Mouse (Mus musculus): ENCODE data around the gene Slco4a1. TPM values are rescaled to one million over a fixed set of nuclear protein-coding genes. Genes with fewer than 3 reads are reported as not detected.
A peak's percentile ranks its signal among the peaks of the same experiment; 100 is the strongest.

Gene Slco4a1
- total RNA-seq, 1 experiment from 2014 or later: 5.9 TPM

DNA sequence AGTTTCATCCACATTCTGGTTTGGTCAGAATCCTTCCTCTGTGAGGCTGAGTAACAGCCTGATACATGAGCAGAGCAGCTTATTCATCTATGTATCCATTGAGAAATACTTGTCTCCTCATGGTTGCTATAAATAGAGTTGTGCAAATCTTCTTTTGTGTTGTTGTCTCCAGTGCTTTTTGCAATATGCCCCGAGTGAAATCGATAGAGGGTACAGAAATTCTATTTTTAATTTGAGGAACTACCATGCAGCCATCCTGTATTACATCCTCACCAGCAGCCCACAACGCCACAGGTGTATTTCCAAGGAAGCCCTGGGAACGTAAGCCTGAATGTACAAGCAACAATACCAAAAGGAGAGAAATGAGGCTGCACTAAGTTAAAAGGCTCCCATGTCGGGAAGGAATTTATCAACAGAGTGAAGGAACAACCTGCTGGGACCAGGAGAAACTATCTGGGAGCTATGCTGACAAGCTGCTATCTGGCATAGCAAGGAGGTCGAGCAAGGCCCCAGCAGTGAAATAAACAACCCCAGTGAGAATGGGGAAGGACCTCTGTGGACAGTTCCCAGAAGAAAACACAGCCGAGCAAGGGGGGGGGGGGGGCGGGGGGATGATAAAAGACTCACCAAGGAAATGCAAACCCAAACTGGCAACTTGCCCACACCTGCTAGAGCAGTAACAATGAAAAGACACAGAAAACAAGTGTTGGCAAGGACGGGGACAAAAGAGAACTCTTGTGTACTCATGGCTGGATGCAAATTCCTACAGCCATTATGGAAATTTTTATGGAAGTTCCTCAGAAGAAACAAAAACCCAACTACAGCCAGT lies 10.9 kb upstream of the Slco4a1 start:
- peak; percentile 35 for ATAC-seq (replicated peaks; ENCODE audit: low read depth, poor library complexity, severe bottlenecking)

DNA sequence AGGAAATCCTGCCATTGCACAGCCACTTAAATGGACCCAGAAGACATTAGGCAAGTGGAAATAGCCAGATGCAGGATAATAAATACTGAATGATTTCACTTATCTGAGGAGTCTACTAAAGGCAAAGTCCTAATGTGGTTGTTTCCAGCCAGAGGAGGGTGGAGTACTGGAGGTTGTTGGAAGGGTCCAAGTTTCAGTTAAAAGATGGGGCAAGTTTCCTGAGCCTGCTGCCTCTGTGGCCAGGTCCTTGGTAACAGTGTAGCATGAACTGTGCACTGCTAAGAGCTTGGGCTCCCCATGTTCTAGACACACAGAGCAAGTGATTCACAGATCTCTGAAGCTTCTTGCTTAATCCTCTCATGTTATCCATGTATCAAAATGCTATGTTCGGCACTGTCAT lies 10.1 kb upstream of the Slco4a1 start:
- no peak for ATAC-seq (replicated peaks; ENCODE audit: low read depth, poor library complexity, severe bottlenecking)

DNA sequence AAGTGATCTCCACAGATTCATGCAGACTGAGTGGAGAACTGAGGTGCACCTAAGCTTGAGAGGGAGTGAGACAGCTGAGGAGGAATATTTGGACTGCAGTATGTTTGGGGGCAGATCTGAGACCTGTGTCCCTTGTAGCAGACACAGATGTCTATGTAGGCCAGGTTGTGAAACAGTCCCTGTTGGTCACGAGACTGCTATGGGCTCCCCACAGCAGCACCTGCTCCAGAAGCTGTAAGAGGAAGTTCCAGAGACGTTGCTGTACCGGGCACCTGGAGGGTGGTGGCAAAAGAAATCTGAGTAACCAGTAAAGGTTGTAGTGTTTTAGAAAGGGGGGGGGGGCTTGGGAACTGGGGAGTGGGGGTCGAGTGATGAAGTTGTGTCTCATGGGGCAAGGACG lies 7.0 kb upstream of the Slco4a1 start:
- peak; percentile 67 for ATAC-seq (replicated peaks; ENCODE audit: low read depth, poor library complexity, severe bottlenecking)

DNA sequence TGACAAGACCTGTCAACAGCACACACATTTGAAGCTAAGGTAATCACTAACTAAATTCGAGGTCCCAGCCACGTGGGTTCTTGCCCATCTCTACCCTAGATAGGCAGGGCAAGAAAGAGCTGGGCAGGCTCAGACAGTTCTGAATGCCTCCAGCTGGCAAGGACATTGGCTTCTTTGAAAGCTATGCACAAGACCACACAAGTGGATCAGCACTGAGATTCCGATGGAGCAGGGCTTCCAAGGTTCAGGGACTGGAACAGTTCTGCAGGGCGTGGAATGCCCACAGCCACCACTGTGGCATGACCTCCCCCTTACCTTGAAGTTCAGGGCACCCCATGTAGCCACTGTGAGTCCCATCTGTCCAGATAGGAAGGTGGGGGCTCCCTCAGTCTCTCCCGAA lies 5.5 kb upstream of the Slco4a1 start:
- no peak for ATAC-seq (replicated peaks; ENCODE audit: low read depth, poor library complexity, severe bottlenecking)

DNA sequence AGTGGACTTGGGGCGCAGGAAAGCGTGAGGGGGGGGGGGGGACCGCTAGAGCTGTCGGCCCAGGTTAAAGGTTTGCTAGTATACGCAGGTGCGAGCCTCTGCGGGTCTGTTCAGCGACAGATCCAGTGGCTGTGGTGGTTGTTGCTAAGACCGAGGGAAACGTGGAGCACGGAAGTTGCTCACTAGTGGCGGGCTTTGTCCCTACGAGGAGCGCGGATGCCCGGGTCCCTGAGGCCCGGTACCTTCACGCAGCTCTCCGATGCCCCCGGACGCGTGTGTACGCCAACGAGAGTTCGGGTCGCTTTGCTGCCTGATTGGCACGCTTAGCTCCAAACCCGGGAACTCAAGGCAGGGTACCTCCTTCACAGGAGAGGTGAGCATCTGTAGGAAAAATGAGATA lies 660 bp downstream of the Slco4a1 start:
- peak; percentile 21 for ATAC-seq (replicated peaks; ENCODE audit: low read depth, poor library complexity, severe bottlenecking)

DNA sequence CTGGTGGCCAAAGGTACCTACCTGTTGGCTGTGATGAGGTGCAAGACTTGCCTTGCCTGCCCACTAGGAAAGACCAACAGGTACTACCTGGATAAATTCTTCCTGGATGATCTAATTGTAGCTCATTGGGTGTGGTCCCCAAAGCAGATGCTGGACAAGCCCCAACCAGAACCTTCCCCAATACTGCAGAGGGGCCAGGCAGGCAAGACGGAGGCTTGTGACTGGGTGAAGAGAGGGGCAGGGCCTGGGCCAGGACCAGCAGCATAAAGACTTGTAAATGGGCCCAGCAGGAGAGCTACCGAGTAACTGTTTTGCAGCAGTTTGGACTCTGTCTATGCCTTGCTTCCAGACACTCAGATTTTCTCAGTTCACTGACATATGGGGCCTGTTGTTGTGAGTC lies 1.6 kb downstream of the Slco4a1 start:
- ATAC-seq (replicated peaks; ENCODE audit: low read depth, poor library complexity, severe bottlenecking): no peak

DNA sequence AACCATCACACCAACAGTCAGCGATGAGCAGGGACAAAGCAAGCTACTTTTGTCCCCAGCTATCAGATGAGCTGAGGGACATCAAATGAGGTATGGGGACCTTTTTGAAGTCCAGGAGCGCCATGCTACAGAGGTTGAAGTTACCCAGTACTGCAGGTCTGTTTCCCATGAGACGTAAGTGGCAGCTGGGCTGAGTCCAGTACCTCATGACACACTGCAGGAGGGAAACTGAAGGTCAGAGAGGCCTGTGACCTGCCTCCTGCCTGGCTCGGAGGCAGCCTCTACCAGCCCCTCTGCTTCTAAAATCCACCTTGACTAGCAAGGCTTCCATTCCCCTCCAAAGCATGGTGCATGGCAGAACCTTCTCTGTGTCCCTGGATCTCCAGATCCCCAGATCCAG lies 3.4 kb downstream of the Slco4a1 start:
- no peak for ATAC-seq (replicated peaks; ENCODE audit: low read depth, poor library complexity, severe bottlenecking)

DNA sequence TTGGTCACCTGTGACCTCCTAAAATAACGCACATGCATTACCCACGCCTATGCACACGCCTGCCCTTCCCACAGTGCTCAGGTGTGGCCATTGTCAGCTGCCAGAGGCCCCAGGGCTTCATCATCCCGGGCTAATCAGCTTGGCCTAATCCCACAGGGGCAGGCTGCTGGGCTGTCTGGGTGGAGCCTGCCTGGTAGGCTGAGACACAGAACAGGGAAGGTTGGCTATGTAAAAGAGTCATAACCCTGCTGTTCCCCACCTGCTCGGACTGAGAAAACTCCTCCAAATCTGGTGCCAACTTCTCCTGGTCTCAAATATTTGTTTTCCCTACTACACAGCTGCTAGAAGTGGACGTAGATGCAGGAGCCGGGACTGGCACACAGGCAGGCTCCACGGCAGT lies 4.8 kb downstream of the Slco4a1 start:
- ATAC-seq (replicated peaks; ENCODE audit: low read depth, poor library complexity, severe bottlenecking): no peak

DNA sequence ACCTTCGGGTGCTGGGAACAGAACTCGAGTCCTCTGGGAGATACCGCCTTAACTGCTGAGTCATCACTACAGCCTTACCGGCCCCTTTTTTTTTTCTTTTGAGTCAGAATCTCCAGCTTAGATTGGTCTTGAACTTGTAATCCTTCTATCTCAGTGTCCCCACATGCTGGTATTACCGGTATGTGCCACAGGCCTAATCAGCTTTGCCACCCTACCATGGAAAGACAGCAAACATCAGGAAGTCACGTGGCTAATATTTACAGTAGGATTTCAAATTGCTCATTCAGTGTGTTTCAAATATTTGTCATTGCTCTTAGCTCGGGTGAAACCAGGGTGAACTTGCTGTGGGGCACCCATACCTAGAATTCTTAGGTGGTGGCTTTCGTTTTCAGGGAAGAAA lies 6.5 kb downstream of the Slco4a1 start:
- no peak for ATAC-seq (replicated peaks; ENCODE audit: low read depth, poor library complexity, severe bottlenecking)

DNA sequence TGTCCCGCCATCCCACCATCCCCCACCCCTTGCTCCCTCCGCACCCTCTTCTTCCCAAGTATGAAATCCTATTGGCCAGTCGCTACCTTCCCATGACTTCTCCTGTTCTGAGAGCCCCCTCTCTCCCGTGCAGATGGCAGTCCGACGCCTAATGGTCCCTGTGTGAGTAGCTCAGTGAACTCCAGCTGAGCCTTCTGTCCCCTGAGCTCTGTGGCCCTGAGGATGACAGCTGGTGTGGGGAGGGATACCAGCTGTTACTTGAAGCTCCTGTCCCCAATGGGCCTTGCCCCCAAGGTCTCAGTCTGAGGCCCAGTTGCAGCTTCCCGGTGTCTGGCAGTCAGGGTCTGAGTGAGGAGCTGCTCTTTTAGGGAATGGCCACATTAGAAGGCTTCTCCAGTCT lies 10.5 kb downstream of the Slco4a1 start:
- ATAC-seq (replicated peaks; ENCODE audit: low read depth, poor library complexity, severe bottlenecking): no peak

DNA sequence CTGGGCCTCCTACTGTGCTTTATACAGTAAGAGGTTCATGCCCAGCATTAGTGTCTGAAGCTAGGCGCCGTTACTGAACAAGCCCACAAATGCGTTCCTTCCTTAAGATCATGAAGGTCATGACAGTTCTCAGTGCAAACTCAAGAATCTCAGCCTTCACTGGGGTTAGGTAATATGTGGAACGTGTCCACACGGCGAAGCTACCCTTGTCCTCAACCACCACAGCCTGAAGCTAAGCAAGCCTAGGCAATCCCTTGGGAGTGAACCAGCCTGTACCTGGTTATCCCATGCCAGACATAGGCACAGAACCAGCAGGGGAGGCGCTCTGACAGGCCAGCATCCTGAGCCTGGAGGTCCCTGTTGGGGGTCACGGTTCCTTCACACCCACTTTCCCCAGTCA lies 12.8 kb downstream of the Slco4a1 start:
- ATAC-seq (replicated peaks; ENCODE audit: low read depth, poor library complexity, severe bottlenecking): no peak

DNA sequence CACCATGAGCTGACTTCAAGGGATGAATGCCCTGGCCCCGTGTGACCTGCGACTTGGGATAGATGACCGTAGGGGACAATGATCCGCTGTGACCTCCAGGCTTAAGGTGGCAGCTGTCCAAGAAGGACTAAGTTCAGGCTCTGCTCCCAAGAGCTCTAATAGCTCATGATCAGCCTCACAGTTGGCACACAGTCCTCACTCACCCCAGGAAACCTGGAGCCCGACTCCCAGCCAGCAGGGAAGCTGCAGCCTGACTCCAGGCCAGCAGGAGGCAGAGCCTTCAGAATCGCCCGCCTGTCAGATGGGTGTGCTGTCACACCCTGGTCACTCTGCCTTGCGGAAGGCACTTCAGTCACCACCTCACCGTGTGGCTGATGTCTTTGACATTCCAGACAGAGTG lies 13.7 kb downstream of the Slco4a1 start:
- ATAC-seq (replicated peaks; ENCODE audit: low read depth, poor library complexity, severe bottlenecking): no peak

DNA sequence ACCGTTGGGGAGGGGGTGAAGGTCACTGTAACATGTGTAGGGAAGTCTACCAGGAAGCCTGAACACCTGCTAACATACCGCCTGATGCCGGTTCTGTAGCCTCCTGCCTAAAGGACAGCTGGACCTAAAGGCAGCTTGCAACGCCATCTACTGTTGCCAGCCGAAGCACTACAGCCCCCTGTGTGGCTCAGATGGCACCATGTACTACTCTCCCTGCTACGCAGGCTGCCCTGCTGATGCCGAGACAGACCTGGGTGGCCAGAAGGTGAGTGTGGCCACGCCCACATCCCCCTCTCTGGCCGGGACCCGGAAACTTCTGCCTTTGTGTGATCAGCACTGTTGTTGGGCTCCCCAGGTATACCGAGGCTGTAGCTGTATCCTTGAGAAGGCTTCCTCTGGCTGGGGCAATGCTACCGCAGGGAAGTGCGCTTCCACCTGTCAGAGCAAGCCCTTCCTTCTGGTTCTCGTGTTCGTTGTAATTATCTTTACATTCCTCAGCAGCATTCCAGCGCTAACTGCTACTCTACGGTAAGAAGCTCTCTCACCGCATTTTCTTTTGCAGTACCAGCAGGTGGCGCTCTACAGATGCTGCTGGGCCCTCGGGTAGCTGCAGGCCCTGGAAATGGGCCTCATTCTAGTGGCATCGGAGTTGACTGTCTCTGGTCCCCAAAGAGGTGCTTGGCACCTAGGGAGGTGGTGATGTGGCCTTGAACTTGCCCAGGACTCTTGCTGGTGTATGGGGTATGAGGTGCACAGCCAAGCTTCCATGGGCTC lies 16.4 kb downstream of the Slco4a1 start:
- ATAC-seq (replicated peaks; ENCODE audit: low read depth, poor library complexity, severe bottlenecking): peak; percentile 52

DNA sequence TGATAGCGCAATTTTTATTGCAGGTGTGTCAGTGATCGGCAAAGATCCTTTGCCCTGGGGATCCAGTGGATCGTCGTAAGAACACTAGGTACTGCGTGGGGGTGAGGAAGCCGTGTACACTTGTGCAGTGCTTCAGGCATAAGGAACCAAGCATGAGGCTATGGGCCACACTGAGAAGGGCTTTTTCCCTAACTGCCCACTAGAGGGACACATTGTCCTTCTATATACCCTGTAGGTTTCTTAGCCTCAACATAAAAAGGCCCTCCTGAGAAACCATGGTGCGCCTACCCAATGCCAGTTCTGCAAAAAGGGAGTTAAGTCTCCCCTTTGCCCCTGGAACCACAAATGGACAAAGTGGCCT lies 17.0 kb downstream of the Slco4a1 start:
- peak; percentile 91 for ATAC-seq (replicated peaks; ENCODE audit: low read depth, poor library complexity, severe bottlenecking)

DNA sequence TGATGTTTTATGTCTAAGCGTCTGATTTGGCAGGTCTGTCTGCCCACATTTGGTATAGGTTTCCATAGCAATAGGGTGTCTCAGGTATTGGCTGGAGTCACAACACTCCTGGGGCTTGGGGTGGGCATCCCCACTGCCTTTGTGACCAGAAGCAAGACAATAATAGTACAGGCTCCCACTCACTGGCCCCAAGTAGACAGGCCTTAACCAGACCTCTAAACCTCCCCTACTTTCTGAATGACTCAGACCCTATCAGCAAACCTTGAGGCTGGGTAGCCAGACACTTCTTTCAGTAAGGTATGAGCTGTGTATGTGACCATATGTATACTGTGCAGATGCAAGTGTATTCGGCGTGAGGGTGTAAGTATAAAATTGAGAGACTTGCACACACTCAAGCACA lies 18.8 kb downstream of the Slco4a1 start:
- ATAC-seq (replicated peaks; ENCODE audit: low read depth, poor library complexity, severe bottlenecking): no peak

DNA sequence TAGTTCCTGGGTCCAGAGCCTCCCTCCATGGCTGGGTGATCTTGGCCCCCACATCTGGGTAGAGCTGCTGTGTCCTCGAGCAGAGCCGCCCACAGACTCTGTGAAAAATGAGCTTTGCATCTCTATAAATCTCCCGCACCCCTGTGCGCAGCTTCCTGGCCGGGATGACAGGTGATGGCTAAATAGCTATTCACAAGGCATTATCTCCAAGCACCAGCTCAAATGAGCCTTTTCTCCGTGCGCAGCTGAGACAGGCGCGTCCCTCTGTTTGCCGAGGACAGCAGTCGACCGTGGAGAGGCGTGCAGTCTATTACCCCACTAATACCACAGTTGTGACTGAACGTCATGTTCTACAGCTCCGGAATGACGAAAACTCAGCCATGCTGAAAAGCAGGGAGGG lies 26.2 kb downstream of the Slco4a1 start:
- no peak for ATAC-seq (replicated peaks; ENCODE audit: low read depth, poor library complexity, severe bottlenecking)

DNA sequence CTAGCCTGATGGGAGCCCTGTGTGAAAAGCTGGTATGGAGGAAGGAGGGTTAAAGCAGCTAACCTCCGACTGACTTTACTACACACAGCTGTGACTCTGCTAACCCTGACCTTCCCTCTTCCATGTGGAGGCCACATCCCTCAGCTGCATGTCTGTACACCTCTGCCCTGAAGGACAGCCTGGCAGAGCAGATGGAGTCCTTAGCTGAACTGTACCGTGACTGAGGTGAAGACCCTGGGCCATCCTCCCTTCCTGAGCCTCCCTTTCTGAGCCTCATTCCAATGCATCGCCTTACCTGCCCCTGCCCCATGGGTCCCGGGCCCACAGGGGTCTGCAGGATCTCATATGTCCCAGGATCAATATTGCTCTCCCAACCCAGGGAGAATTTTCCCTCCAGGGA lies 28.8 kb downstream of the Slco4a1 start:
- ATAC-seq (replicated peaks; ENCODE audit: low read depth, poor library complexity, severe bottlenecking): no peak

DNA sequence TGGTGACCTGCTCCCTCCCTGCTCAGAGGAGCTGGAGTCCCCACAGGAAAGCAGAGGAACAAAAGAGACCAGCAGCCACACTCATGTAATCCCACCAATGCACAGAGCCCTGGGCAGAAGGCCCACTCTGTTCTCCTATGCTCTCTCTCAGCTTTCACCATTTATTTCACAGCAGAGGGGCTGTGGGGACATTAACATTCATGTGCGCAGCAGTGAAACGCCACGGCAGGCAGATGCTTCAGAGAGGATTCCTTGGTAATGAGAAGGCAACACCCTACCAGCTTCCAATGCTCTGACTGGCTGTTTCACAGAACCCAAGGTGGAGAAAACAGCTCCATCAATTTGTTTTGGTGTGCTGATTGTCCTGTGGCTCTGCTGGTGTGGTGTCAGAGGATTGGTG lies 29.3 kb downstream of the Slco4a1 start:
- no peak for ATAC-seq (replicated peaks; ENCODE audit: low read depth, poor library complexity, severe bottlenecking)

DNA sequence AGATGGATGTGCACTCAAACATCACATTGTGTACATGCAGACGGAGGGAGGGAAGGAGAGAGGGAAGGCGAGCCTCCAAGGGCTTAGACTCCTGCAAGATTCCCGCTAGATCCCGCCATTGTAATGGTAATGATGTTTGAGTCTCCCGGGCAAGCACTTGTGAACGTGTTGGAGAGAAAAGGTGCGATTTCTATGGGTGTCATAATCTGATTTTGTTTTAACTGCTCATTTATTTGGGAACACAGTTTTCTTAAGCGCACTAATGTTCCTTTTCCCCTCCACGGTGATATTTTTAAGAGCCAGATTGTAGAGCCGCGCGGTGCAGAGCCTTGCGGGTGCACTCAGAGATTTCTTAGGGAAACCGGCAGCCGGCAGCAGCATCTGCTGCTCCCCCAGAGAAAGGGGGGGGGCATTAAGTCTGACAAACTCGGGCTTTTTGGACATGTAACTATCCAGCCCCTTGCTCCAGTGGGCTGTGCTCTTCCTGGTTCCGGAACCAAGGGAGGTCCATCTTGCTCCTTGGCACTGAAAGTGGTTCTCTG lies 32.2 kb downstream of the Slco4a1 start:
- ATAC-seq (replicated peaks; ENCODE audit: low read depth, poor library complexity, severe bottlenecking): no peak

DNA sequence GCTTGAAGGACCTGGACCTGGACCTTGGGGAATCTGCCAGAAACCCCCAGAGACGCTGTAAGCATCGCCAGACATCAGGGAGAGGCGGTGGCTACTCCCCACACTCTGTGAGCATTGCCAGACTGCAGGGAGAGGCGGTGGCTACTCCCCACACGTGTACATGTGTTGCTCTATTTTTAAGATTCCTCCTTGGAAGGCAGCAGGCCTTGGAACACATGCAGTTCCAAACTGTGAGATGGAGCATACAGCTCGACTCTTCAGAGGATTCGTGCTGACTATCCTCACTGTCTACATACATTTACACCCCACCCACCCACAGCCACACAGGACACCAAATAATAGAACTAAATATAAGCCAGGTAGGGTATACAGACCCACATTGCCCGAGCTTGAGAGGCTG lies 39.9 kb downstream of the Slco4a1 start:
- ATAC-seq (replicated peaks; ENCODE audit: low read depth, poor library complexity, severe bottlenecking): no peak

DNA sequence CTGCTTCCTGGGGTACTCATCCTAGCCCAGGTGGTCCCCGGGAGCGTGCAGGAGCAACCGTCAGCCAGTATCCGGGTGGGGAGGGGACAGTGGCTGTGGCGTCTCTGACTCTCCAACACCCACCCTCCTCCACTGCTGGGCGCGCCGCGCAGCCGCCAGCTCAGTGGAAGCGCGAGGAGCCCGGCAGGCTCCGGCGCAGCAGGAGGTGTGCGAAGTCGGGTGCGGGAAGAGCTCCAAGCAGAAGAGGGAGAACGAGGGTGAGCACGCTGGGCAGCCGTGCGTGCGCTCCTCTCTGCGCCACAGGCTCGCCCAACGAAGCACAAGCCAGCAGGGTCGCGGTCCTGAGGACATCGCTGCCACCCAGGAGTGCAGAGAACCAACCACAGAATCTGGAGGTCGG lies 43.7 kb downstream of the Slco4a1 start, which contains the start of gene Ntsr1:
TSS of gene Ntsr1 (plus strand) at position 236 of the 400 bp plus-strand sequence.
- no peak for ATAC-seq (replicated peaks; ENCODE audit: low read depth, poor library complexity, severe bottlenecking)

All from common myeloid progenitor, adult 5-6 weeks (primary cell).